Mouse (Mus musculus) monocyte, adult 2 months (primary cell): ENCODE measurements around the gene Dnaja3.

Source experiments
- DNase-seq, 2 experiments: peaks; one replicate each; pipeline ENCODE4 v3.0.0; 2022; ENCODE audit warnings: low spot score in 2 of 2, low read depth in 1 of 2

The Dnaja3 gene

GRCm38 (mm10) chr16:4606431-4607084 is 33.2 kb upstream of the Dnaja3 start:
- no peak for DNase-seq

GRCm38 (mm10) chr16:4607818-4608531 is 31.8 kb upstream of the Dnaja3 start:
- DNase-seq, result peak; percentile 40 to 71

- DNase-seq, result no peak
Measured at GRCm38 (mm10) chr16:4608532-4609059, 31.2 kb upstream of the Dnaja3 start.

GRCm38 (mm10) chr16:4611193-4611592 is 28.6 kb upstream of the Dnaja3 start:
- no peak for DNase-seq

GRCm38 (mm10) chr16:4611676-4612075 is 28.1 kb upstream of the Dnaja3 start:
- no peak for DNase-seq

GRCm38 (mm10) chr16:4613736-4614135 is 26.1 kb upstream of the Dnaja3 start:
- no peak for DNase-seq

- no peak for DNase-seq
Measured at GRCm38 (mm10) chr16:4614639-4615038, 25.1 kb upstream of the Dnaja3 start.

- DNase-seq, result no peak
Measured at GRCm38 (mm10) chr16:4615297-4615696, 24.5 kb upstream of the Dnaja3 start.

GRCm38 (mm10) chr16:4616829-4617228 is 23.0 kb upstream of the Dnaja3 start:
- no peak for DNase-seq

GRCm38 (mm10) chr16:4624074-4624473 is 15.7 kb upstream of the Dnaja3 start:
- DNase-seq, result no peak

GRCm38 (mm10) chr16:4624481-4625110 is 15.2 kb upstream of the Dnaja3 start, which contains the start of gene Pam16:
Gene Pam16 (minus strand): TSS chr16:4624988.
- peak; percentile 62 to 84 for DNase-seq

GRCm38 (mm10) chr16:4627105-4627504 is 12.7 kb upstream of the Dnaja3 start:
- DNase-seq, result no peak

- no peak for DNase-seq
Measured at GRCm38 (mm10) chr16:4628898-4629419, 10.8 kb upstream of the Dnaja3 start.

- peak; percentile 26 to 65 for DNase-seq
Measured at GRCm38 (mm10) chr16:4629950-4630349, 9.8 kb upstream of the Dnaja3 start.

GRCm38 (mm10) chr16:4632050-4632449 is 7.7 kb upstream of the Dnaja3 start:
- no peak for DNase-seq

GRCm38 (mm10) chr16:4633661-4634060 is 6.1 kb upstream of the Dnaja3 start:
- no peak for DNase-seq

GRCm38 (mm10) chr16:4634681-4635080 is 5.1 kb upstream of the Dnaja3 start:
- no peak for DNase-seq

GRCm38 (mm10) chr16:4635760-4636159 is 4.0 kb upstream of the Dnaja3 start:
- DNase-seq, result no peak

- no peak for DNase-seq
Measured at GRCm38 (mm10) chr16:4638891-4639390, 848 bp upstream of the Dnaja3 start.

GRCm38 (mm10) chr16:4640267-4641005 is 647 bp downstream of the Dnaja3 start:
- no peak for DNase-seq
